Mouse (Mus musculus) embryonic facial prominence, embryonic 15.5 days (tissue): ENCODE results near the gene Cfap46. TPM values are rescaled to one million over a fixed set of nuclear protein-coding genes. Genes with fewer than 3 reads are reported as not detected.

Source experiments
- polyA plus RNA-seq: library from polyadenylated mRNA; unstranded; fragments of >200 nt; fragmentation: Nextera tagmentation; extraction: Ambion mirVana; gene quantifications from 2 replicates; pipeline ENCODE4 v1.2.1, GENCODE M21; 2015

The Cfap46 gene
- polyA plus RNA-seq, 1 experiment from 2014 or later = 3.7 TPM

Other genes with a start within 250 kb of the Cfap46 start
- gene Nkx6-2, start 101.0 kb downstream of the Cfap46 start, polyA plus RNA-seq = not detected in 2 replicates
- gene Adgra1, start 150.4 kb upstream of the Cfap46 start, polyA plus RNA-seq = 1.5 and 2.1 TPM in 2 replicates
- 1.1 and 1.7 TPM in 2 replicates for gene Kndc1, start 210.9 kb upstream of the Cfap46 start, polyA plus RNA-seq